Mouse (Mus musculus): ENCODE data around the gene AI597479.

DNA sequence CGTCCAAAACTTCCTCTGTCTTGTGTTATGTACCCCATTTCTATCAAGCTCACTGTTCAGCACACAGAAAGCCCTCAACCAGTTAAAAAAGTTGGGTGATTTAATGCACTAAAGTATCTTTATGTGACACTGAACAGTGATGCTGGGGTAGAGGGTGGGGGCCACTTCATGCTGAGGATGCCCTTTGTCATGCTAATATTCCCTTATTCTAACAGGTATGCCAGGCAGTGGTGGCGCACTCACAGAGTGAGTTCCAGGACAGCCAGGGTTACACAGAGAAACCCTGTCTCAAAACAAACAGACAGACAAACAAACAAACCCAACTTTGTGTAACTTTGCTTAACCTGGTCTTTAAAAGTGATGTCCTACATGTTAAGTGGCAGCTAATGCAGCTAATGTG, 4.3 kb upstream of the AI597479 start:
- TF ChIP-seq CTCF (IDR thresholded peaks at IDR 0.05; ENCODE audit: low read depth) (no peak), EP300 (IDR thresholded peaks at IDR 0.05; ENCODE audit: low read depth) (no peak)
